Mouse (Mus musculus): ENCODE measurements around the gene Pik3r6. TPM values are rescaled to one million over a fixed set of nuclear protein-coding genes. Genes with fewer than 3 reads are reported as not detected.
A peak's percentile ranks its signal among the peaks of the same experiment; 100 is the strongest.

Pik3r6 gene
- total and polyA plus RNA-seq, 3 experiments = 3.6 to 9.0 (median 6.1) TPM

DNA sequence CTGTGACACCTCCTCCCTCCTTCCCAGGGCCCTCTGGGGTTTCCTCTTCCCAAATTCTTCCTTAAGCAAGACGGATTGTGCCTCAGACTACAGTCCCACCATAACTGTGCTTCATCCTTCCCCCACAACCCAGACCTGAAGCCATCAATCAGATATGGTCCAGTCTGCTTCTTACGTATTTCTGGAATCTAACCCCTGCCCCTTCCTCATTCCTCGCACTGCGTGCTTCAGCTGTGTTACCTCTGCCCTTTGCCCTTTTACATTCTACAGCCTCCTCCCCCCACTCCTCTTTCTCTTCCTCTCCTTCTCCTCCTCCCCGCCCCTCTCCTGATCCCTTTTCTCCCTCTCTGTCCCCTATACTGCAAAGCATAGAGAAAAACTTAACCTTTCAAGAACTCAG lies 88.9 kb downstream of the Pik3r6 start:
- intact Hi-C loops (cut with DNase I) = no loop called here
- Histone ChIP-seq H3K9ac (ENCODE audit: low read depth, low read length) (no peak overlapping the region), H3K4me3 (no peak overlapping the region), H3K27me3 (ENCODE audit: control insufficient read depth, insufficient read depth, low read length) (no peaks in the 10 kb centered on the region), H3K4me1 (ENCODE audit: control insufficient read depth, insufficient read depth, low read length) (no peaks in the 10 kb centered on the region; the same call in 1 of the 2 replicates), H3K27ac (no peak overlapping the region), H3K36me3 (ENCODE audit: control insufficient read depth, insufficient read depth, low read length) (no peaks in the 10 kb centered on the region), H3K79me2 (replicated peaks; ENCODE audit: control insufficient read depth, insufficient read depth, low read length) (no peaks in the 10 kb centered on the region)
- no peak for DNase-seq
- 88% methylated on average over 5 of the region's 5 CpGs for WGBS
- no peak for TF ChIP-seq EP300 (IDR thresholded peaks at IDR 0.05; ENCODE audit: insufficient read depth, low read depth, low read length)
- no peak for TF ChIP-seq CTCF (IDR thresholded peaks at IDR 0.05)
- no peak for TF ChIP-seq POLR2A (IDR thresholded peaks at IDR 0.05; ENCODE audit: insufficient read depth, low read depth, low read length)

DNA sequence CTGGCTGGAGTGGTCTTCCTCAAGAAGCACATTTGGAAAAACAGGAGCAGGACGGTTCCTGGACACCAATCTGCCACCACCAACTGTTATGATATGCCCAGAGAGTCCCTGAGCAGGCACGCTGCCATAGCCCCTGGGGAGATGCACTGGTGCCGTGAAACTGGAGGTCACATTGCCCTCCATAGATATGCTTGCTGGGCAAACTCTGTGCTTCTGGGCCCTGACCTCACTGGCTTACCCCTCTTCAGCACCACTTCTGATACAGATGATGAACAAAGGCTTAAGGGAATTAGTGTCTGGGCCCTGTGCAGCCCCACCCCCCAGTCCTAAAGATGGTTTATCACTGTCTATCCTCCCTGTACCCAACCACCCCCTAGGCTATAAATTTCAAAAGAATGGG lies 90.4 kb downstream of the Pik3r6 start:
- DNase-seq = no peak
- intact Hi-C loops (cut with DNase I) = no loop called here
- Histone ChIP-seq H3K36me3 (ENCODE audit: control insufficient read depth, insufficient read depth, low read length) (no peaks in the 10 kb centered on the region), H3K4me1 (ENCODE audit: control insufficient read depth, insufficient read depth, low read length) (no peaks in the 10 kb centered on the region; the same call in 1 of the 2 replicates), H3K27ac (no peak overlapping the region), H3K79me2 (replicated peaks; ENCODE audit: control insufficient read depth, insufficient read depth, low read length) (no peaks in the 10 kb centered on the region), H3K27me3 (ENCODE audit: control insufficient read depth, insufficient read depth, low read length) (no peaks in the 10 kb centered on the region), H3K4me3 (no peak overlapping the region), H3K9ac (ENCODE audit: low read depth, low read length) (no peak overlapping the region)
- TF ChIP-seq POLR2A (IDR thresholded peaks at IDR 0.05; ENCODE audit: insufficient read depth, low read depth, low read length) (no peak), EP300 (IDR thresholded peaks at IDR 0.05; ENCODE audit: insufficient read depth, low read depth, low read length) (no peak), CTCF (IDR thresholded peaks at IDR 0.05) (no peak)
- 67% methylated on average over 3 of the region's 3 CpGs for WGBS

DNA sequence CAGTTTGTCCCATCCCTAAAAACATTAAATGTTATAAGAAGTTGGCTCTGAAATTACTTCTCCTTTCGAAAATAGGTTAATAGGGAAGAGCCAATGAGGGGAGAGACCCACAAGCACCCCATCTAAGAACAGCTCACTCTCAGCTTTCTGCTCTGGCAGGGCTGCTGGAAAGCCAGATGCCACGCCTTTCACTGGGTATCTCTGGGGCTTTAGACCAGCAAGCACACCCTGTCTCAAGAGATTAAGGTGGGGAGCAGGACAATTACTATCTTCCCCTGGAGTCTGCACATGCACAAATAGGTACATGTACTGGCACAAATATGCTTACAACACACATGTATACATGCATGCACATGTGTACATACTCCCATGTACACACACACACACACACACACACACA lies 95.1 kb downstream of the Pik3r6 start:
- TF ChIP-seq CTCF (IDR thresholded peaks at IDR 0.05) (no peak), POLR2A (IDR thresholded peaks at IDR 0.05; ENCODE audit: insufficient read depth, low read depth, low read length) (no peak), EP300 (IDR thresholded peaks at IDR 0.05; ENCODE audit: insufficient read depth, low read depth, low read length) (no peak)
- Histone ChIP-seq H3K4me3 (no peak overlapping the region), H3K36me3 (ENCODE audit: control insufficient read depth, insufficient read depth, low read length) (no peaks in the 10 kb centered on the region), H3K79me2 (replicated peaks; ENCODE audit: control insufficient read depth, insufficient read depth, low read length) (no peaks in the 10 kb centered on the region), H3K4me1 (ENCODE audit: control insufficient read depth, insufficient read depth, low read length) (peaks cover 14% of the 10 kb centered on the region), H3K27me3 (ENCODE audit: control insufficient read depth, insufficient read depth, low read length) (no peaks in the 10 kb centered on the region), H3K9ac (ENCODE audit: low read depth, low read length) (no peak overlapping the region), H3K27ac (no peak overlapping the region)
- WGBS = 92% methylated on average over 2 of the region's 2 CpGs
- intact Hi-C loops (cut with DNase I) = no loop called here
- DNase-seq = no peak

DNA sequence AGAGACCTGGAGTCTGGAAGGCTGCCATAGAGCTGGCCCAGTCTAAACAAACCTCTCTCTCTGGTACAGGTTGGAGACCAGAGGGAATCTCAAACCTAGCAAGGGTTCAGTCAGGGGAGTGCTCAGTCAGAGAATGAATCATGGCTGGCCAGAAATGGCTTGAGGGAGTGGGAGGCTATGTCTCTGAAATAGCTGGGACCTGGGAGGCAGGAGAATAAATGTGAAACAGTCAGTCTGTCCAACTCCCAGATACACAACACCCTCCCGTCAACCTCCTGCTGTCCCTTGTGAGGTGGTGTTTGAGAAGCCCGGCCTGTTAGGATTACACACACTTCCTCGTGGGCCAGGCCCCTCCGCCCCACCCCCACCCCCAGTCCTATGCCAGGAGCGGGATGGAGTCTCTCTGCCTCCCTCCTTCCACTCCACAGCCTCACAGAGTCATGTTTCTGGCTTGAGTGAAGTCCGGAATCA lies 97.8 kb downstream of the Pik3r6 start:
- DNase-seq = no peak
- Histone ChIP-seq H3K4me3 (no peak overlapping the region), H3K9ac (ENCODE audit: low read depth, low read length) (no peak overlapping the region), H3K79me2 (replicated peaks; ENCODE audit: control insufficient read depth, insufficient read depth, low read length) (no peaks in the 10 kb centered on the region), H3K27ac (peak overlapping the region; percentile 15; the same call in 1 of the 2 replicates), H3K36me3 (ENCODE audit: control insufficient read depth, insufficient read depth, low read length) (no peaks in the 10 kb centered on the region), H3K27me3 (ENCODE audit: control insufficient read depth, insufficient read depth, low read length) (no peaks in the 10 kb centered on the region), H3K4me1 (ENCODE audit: control insufficient read depth, insufficient read depth, low read length) (peaks cover 14% of the 10 kb centered on the region)
- TF ChIP-seq CTCF (IDR thresholded peaks at IDR 0.05) (no peak), POLR2A (IDR thresholded peaks at IDR 0.05; ENCODE audit: insufficient read depth, low read depth, low read length) (no peak), EP300 (IDR thresholded peaks at IDR 0.05; ENCODE audit: insufficient read depth, low read depth, low read length) (no peak)
- intact Hi-C loops (cut with DNase I) = no loop called here
- 36% methylated on average over 6 of the region's 6 CpGs for WGBS

DNA sequence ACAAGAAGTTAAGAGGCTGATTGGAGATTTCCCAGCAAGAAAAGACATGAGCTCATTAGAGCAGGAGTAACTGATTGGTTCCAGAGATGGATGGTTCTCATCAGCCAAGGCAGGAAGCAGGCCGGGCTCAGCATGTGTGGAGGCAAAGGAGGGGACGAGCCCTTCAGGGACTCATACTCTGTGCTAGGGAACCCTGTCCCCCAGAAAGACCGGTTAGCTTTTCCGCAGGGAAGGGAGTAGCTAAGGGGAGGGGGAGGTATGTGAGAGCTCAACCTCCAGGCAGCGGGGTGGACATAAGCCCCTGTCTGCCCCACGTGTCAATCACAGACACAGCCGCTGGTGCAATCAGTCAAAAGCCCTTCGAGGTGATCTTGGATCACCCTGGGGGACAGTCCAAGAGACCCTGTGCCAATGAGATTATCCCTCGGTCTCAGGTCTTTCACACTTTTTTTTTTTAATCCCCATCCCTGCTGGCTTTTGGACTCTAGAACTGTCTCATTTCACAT lies 98.7 kb downstream of the Pik3r6 start:
- no peaks in the 10 kb centered on the region for H3K79me2 ChIP-seq (replicated peaks; ENCODE audit: control insufficient read depth, insufficient read depth, low read length)
- no peak overlapping the region for H3K4me3 ChIP-seq
- WGBS = 45% methylated on average over 9 of the region's 9 CpGs
- no peak overlapping the region for H3K9ac ChIP-seq (ENCODE audit: low read depth, low read length)
- intact Hi-C loops (cut with DNase I) = no loop called here
- H3K36me3 ChIP-seq (ENCODE audit: control insufficient read depth, insufficient read depth, low read length) = no peaks in the 10 kb centered on the region
- H3K27ac ChIP-seq = peak overlapping the region; percentile 50; the same call in 1 of the 2 replicates
- no peaks in the 10 kb centered on the region for H3K27me3 ChIP-seq (ENCODE audit: control insufficient read depth, insufficient read depth, low read length)
- H3K4me1 ChIP-seq (ENCODE audit: control insufficient read depth, insufficient read depth, low read length) = peaks cover 14% of the 10 kb centered on the region
- DNase-seq = peak; percentile 31 to 35
- no peak for TF ChIP-seq POLR2A (IDR thresholded peaks at IDR 0.05; ENCODE audit: insufficient read depth, low read depth, low read length)
- no peak for TF ChIP-seq EP300 (IDR thresholded peaks at IDR 0.05; ENCODE audit: insufficient read depth, low read depth, low read length)
- no peak for TF ChIP-seq CTCF (IDR thresholded peaks at IDR 0.05)

Other genes with a start within 250 kb of the Pik3r6 start
- gene Ntn1, start 102.2 kb upstream of the Pik3r6 start, total RNA-seq (2021) = 10 to 100 TPM; 55.1 to 70.5 TPM
- 32.4 and 35.4 TPM in 2 replicates for gene Ntn1, start 102.2 kb upstream of the Pik3r6 start, polyA plus RNA-seq (2012; rRNA removed)
- 1 to 10 TPM in 1 of 2 experiments, under 1 TPM in 1; 0.84 to 1.3 TPM for gene Pik3r5, start 70.9 kb upstream of the Pik3r6 start, total RNA-seq (2021)
- 1.4 and 2.9 TPM in 2 replicates for gene Pik3r5, start 70.9 kb upstream of the Pik3r6 start, polyA plus RNA-seq (2012; rRNA removed)
- not detected for gene Mfsd6l, start 53.2 kb downstream of the Pik3r6 start, total RNA-seq (2021)
- 0.56 and 0.61 TPM in 2 replicates for gene Mfsd6l, start 53.2 kb downstream of the Pik3r6 start, polyA plus RNA-seq (2012; rRNA removed)
- not detected for gene Ccdc42, start 84.0 kb downstream of the Pik3r6 start, total RNA-seq (2021)
- 0.26 TPM in 1 of 2 replicates, not detected in the other for gene Ccdc42, start 84.0 kb downstream of the Pik3r6 start, polyA plus RNA-seq (2012; rRNA removed)
- gene Myh10, start 188.5 kb downstream of the Pik3r6 start, total RNA-seq (2021) = 10 to 100 TPM; 25.6 to 25.9 TPM
- 17.9 and 30.0 TPM in 2 replicates for gene Myh10, start 188.5 kb downstream of the Pik3r6 start, polyA plus RNA-seq (2012; rRNA removed)